Mouse (Mus musculus): Measurements from ENCODE around the gene Sdc4.

DNA sequence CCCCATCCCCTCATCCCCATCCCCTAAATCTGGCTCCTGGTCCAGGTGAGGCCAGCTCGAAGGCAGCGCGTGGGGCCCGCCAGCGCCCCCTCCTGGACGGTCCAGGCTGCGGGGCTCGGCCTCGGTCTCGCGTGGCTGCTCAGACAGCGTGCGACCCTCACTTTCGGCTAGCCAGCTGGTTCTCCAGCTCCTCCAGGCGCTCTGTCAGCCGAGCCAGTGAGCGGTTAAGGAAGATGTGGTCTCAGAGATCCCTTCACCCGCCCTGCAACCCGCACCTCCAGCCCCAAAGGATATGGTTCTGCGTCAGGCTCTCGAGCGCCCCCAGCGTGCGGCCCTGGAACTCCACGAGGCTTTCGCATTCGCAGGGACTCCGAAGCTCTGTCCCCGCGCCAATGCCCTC is 54.2 kb downstream of the Sdc4 start:
- TF ChIP-seq POLR2A (IDR thresholded peaks at IDR 0.05; ENCODE audit: insufficient read depth, low read depth, low read length) (no peak), EP300 (IDR thresholded peaks at IDR 0.05; ENCODE audit: insufficient read depth, low read depth, low read length) (no peak), CTCF (IDR thresholded peaks at IDR 0.05) (peak; percentile 83)

All from heart, adult 2 months (tissue).